Mouse (Mus musculus) liver, embryonic 14.5 days (tissue): Measurements from ENCODE around the gene Nlgn2. TPM values are rescaled to one million over a fixed set of nuclear protein-coding genes. Genes with fewer than 3 reads are reported as not detected.

ENCODE experiments used
- ATAC-seq: fragments of 200-750 bp; cut with Nextera tagmentation; 2 replicates; pipeline ENCODE4 v1.8.0; 2017; ENCODE audit warnings: moderate number of reproducible peaks, mild to moderate bottlenecking, moderate library complexity; ENCODE audit not compliant: insufficient read depth
- DNase-seq, 3 experiments: peaks; one replicate each; pipeline ENCODE4 v3.0.0-alpha.2; 2012 to 2013; ENCODE audit warnings: low read depth in 3 of 3, low spot score in 3 of 3
- H3K27ac ChIP-seq: fragments of 300-500 bp; sonication (generic); 2 replicates; pipeline ENCODE4 v1.5.1; 2014; ENCODE audit warnings: moderate library complexity, mild to moderate bottlenecking, control low read depth, inconsistent platforms
- H3K27me3 ChIP-seq: fragments of 300-500 bp; sonication (generic); 2 replicates; pipeline ENCODE4 v1.6.1; 2014; ENCODE audit warnings: mild to moderate bottlenecking, low read length, moderate library complexity; ENCODE audit not compliant: control insufficient read depth, insufficient read depth
- H3K36me3 ChIP-seq: fragments of 300-500 bp; sonication (generic); replicated peaks from 2 replicates; pipeline ENCODE4 v1.6.1; 2014; ENCODE audit warnings: low read depth; ENCODE audit not compliant: control insufficient read depth, insufficient read depth
- H3K4me1 ChIP-seq, 2 experiments: fragments of 200-500 bp in 1 of 2; fragments of 300-500 bp in 1 of 2; sonication (generic) in 1 of 2; replicated peaks; 2 replicates each; pipeline ENCODE4 v1.6.1; 2012 to 2014; ENCODE audit warnings: antibody characterized with exemption in 1 of 2, inconsistent platforms in 1 of 2, low read length in 1 of 2; ENCODE audit not compliant: control insufficient read depth in 2 of 2, insufficient read depth in 2 of 2
- H3K4me2 ChIP-seq: fragments of 300-500 bp; sonication (generic); 2 replicates; pipeline ENCODE4 v1.6.1; 2014; ENCODE audit warnings: low read depth, mild to moderate bottlenecking, control low read depth, moderate library complexity
- H3K4me3 ChIP-seq, 2 experiments: fragments of 200-500 bp in 1 of 2; fragments of 300-500 bp in 1 of 2; sonication (generic) in 1 of 2; 2 replicates each; pipeline ENCODE4 v1.5.1; 2012 to 2014; ENCODE audit warnings: low read depth in 2 of 2, low read length in 2 of 2, mild to moderate bottlenecking in 2 of 2, control low read depth in 1 of 2, inconsistent platforms in 1 of 2, moderate library complexity in 1 of 2; ENCODE audit not compliant: insufficient read depth in 1 of 2
- H3K9ac ChIP-seq: fragments of 300-500 bp; sonication (generic); replicated peaks from 2 replicates; pipeline ENCODE4 v1.6.1; 2014; ENCODE audit warnings: mild to moderate bottlenecking, control low read depth, moderate library complexity
- H3K9me3 ChIP-seq: fragments of 300-500 bp; sonication (generic); 2 replicates; pipeline ENCODE4 v1.6.1; 2016; ENCODE audit warnings: low read length, mixed read lengths; ENCODE audit not compliant: control insufficient read depth
- CTCF ChIP-seq: IDR thresholded peaks from 2 replicates; pipeline ENCODE4 v1.5.1; 2016; ENCODE audit warnings: antibody characterized with exemption, low read depth, control low read depth
- EP300 ChIP-seq: IDR thresholded peaks from 2 replicates; pipeline ENCODE4 v1.6.1; 2016; ENCODE audit warnings: antibody characterized with exemption, low read depth
- WGBS: fragments of 180-500 bp; shearing (Covaris S2); extraction: QIAGEN DNeasy Blood & Tissue Kit; methylation state at CpG from one replicate; pipeline ENCODE4 v1.1.7; 2014; ENCODE audit not compliant: insufficient replicate concordance; 5-methylcytosine and 5-hydroxymethylcytosine counted together
- polyA plus RNA-seq, 2 experiments: library from polyadenylated mRNA; depleted of rRNA in 1 of 2; stranded (reverse) in 1 of 2; unstranded in 1 of 2; fragments of >200 nt; fragmentation: Nextera tagmentation in 1 of 2; extraction: Ambion mirVana in 1 of 2; gene quantifications; 2 replicates each; pipeline versions ENCODE4 v1.2.1 to v1.2.3; 2012 to 2014

The Nlgn2 gene
- polyA plus RNA-seq, 2 experiments, result 0.48 to 2.0 TPM

- 2% methylated on average over 36 of the region's 36 CpGs for WGBS
- Histone ChIP-seq H3K9me3 (no peaks in the 10 kb centered on the region), H3K27ac (no peak overlapping the region), H3K27me3 (peaks cover 94% of the 10 kb centered on the region), H3K36me3 (no peaks in the 10 kb centered on the region), H3K4me2 (peak overlapping the region; percentile 51), H3K9ac (no peak overlapping the region), H3K4me1 (peaks cover 2 to 4% of the 10 kb centered on the region in 2 experiments; a peak in 3 of 4 replicates), H3K4me3 (peak overlapping the region; percentile 25 to 30; a peak in 3 of 4 replicates)
- no peak for TF ChIP-seq CTCF
- TF ChIP-seq EP300, result no peak
- no peak for ATAC-seq
- DNase-seq, result no peak
Measured at GRCm38 (mm10) chr11:69800392-69801197, 37.0 kb downstream of the Nlgn2 start.

DNA sequence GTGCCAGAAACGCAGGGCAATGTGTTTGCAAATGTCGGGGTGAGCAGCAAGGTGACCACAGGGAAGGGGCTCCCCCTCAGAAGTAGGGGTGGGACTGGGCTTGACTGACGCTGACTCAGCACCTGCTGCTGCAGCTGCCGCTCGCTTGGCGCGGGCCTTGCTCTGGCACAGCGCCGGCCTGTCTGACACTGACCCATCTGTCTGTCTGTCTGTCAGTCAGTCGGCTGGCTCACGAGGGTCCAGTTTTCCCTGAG is 37.5 kb downstream of the Nlgn2 start:
- TF ChIP-seq EP300 (no peak), CTCF (no peak)
- WGBS, result 2% methylated on average over 11 of the region's 11 CpGs
- DNase-seq, result no peak
- Histone ChIP-seq H3K27ac (no peak overlapping the region), H3K9me3 (no peaks in the 10 kb centered on the region), H3K4me3 (no peak overlapping the region), H3K36me3 (no peaks in the 10 kb centered on the region), H3K27me3 (peaks cover 89% of the 10 kb centered on the region), H3K9ac (no peak overlapping the region), H3K4me1 (peaks cover 2 to 5% of the 10 kb centered on the region in 2 experiments; a peak in 3 of 4 replicates), H3K4me2 (peak overlapping the region; percentile 51; the same call in 1 of the 2 replicates)
- ATAC-seq, result no peak

DNA sequence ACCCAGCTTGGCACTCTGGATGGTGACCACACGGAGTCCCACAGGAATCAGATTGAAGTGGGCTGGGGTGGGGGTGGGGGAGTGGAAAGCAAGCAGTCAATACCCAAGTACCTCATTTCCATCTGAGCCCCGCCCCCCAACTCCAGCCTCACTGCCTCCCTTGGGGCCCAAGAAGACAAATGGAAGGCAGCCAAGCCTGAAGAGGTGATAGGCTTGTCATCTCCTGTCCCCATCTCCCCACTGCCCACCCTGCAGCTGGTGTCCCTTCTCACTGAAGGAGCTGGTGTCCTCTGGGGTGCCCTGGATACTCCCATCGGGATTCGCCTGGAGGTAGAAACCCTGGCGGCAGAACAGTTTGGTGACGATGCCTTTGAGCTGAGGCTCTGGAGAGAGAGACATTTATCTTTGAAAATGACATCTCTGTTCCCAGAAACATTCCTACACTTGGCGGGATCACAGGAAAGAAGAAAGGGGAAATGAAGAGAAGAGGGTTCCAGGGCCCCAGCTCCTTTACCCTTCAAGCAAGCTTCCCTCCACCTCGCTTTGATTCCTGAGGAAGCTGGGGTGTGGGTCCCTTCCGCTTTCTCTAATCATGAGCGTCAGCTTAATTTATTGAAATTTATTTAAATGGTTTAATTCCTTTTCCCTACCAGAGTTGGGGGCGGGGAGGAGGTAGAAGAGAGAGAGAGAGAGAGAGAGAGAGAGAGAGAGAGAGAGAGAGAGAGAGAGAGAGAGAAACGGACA is 38.0 kb downstream of the Nlgn2 start:
- Histone ChIP-seq H3K4me3 (no peak overlapping the region), H3K9me3 (no peaks in the 10 kb centered on the region), H3K9ac (no peak overlapping the region), H3K27me3 (peaks cover 84% of the 10 kb centered on the region), H3K36me3 (no peaks in the 10 kb centered on the region), H3K4me2 (no peak overlapping the region), H3K4me1 (peaks cover 5 to 8% of the 10 kb centered on the region in 2 experiments; a peak in 3 of 4 replicates), H3K27ac (no peak overlapping the region)
- DNase-seq (no peak), ATAC-seq (no peak)
- WGBS, result 33% methylated on average over 12 of the region's 12 CpGs
- no peak for TF ChIP-seq EP300
- TF ChIP-seq CTCF, result no peak

GRCm38 (mm10) chr11:69797924-69798323 is 39.7 kb downstream of the Nlgn2 start:
- no peaks in the 10 kb centered on the region for H3K9me3 ChIP-seq
- no peak overlapping the region for H3K4me2 ChIP-seq
- 59% methylated on average over 7 of the region's 7 CpGs for WGBS
- no peaks in the 10 kb centered on the region for H3K36me3 ChIP-seq
- no peak overlapping the region for H3K4me3 ChIP-seq
- H3K9ac ChIP-seq, result no peak overlapping the region
- TF ChIP-seq CTCF (no peak), EP300 (no peak)
- ATAC-seq (no peak), DNase-seq (no peak)
- H3K4me1 ChIP-seq, result peaks cover 5 to 8% of the 10 kb centered on the region in 2 experiments; a peak in 3 of 4 replicates
- H3K27ac ChIP-seq, result no peak overlapping the region
- peaks cover 67% of the 10 kb centered on the region for H3K27me3 ChIP-seq

DNA sequence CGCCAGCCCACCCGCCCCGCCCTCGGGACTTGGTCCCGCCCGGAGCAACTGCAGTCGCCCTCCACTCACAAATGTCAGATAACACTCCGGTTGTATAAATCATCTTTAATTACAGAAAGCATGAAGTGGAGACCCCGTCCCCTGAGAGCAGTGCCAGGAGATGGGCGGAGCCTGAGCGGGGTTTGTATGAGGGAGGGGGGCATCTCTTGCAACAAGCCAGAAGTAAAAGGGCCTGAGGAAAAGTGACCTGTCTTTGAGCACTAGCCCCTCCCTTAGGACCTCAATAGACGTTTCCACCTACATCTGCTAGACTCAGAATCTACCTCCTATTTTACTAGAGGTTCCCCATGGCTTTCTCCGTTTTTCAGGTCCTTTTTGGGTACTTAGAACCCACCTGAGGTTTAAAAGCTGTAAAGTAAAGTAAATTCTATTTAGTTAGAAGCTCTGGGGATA is 41.6 kb downstream of the Nlgn2 start:
- DNase-seq (no peak), ATAC-seq (no peak)
- TF ChIP-seq CTCF (no peak), EP300 (no peak)
- no peaks in the 10 kb centered on the region for H3K9me3 ChIP-seq
- no peak overlapping the region for H3K27ac ChIP-seq
- H3K27me3 ChIP-seq, result peaks cover 48% of the 10 kb centered on the region
- 3% methylated on average over 13 of the region's 13 CpGs for WGBS
- H3K36me3 ChIP-seq, result no peaks in the 10 kb centered on the region
- peak overlapping the region; percentile 88 for H3K4me2 ChIP-seq
- H3K4me1 ChIP-seq, result peaks cover 5 to 8% of the 10 kb centered on the region in 2 experiments; a peak in 3 of 4 replicates
- peak overlapping the region in 1 of 2 experiments; percentile 53; a peak in 2 of 4 replicates for H3K4me3 ChIP-seq
- H3K9ac ChIP-seq, result peak overlapping the region; percentile 31; the same call in 1 of the 2 replicates
